Mouse (Mus musculus) cortical plate, adult 2 months (tissue): ENCODE data around the gene Usp21.

Experiments used
- CTCF ChIP-seq: fragments of 200-500 bp; IDR thresholded peaks from 2 replicates; pipeline ENCODE4 v1.5.1; 2011; ENCODE audit warnings: mild to moderate bottlenecking, control low read depth, low read length; ENCODE audit not compliant: insufficient read depth; ENCODE audit errors: extremely low read depth
- POLR2A ChIP-seq: fragments of 200-500 bp; IDR thresholded peaks from 2 replicates; pipeline ENCODE4 v1.6.1; 2011; ENCODE audit warnings: mild to moderate bottlenecking, low read length, control low read depth; ENCODE audit not compliant: insufficient read depth; ENCODE audit errors: extremely low read depth

DNA sequence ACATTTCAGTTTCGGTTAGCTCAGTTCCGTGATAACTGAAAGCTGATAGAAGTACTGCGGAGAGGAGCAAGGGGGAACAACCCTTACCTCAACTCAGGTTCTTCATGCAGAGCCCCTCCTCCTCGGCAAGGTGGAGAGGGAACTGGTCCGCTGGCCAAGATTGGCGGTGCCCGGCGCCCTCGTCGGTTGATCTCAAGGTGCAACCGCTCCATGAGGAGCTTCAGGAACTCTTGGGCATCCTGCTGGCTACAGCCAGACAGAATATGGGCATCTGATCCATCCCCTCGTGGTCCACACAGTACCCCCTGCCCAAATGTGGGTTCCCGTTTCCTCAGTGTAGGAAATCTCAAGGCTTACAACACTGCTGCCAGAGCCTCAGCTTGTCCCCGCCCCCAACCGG lies 3.3 kb downstream of the Usp21 start:
- TF ChIP-seq CTCF (no peak), POLR2A (no peak)
